Mouse (Mus musculus): ENCODE measurements around the gene Fgfr2. TPM values are rescaled to one million over a fixed set of nuclear protein-coding genes. Genes with fewer than 3 reads are reported as not detected.
A peak's percentile ranks its signal among the peaks of the same experiment; 100 is the strongest.

Gene Fgfr2
- polyA plus RNA-seq, 1 experiment from 2014 or later = 110 TPM

GRCm38 (mm10) chr7:133067321-133067841 is 55.8 kb downstream of the Fgfr2 start:
- no peak for TF ChIP-seq EP300 (IDR thresholded peaks at IDR 0.05)
- no peak for TF ChIP-seq CTCF (IDR thresholded peaks at IDR 0.05)
- DNase-seq (ENCODE audit: low spot score) (no peak), ATAC-seq (no peak)
- H3K4me1 ChIP-seq (ENCODE audit: insufficient read depth, low read depth, low read length) = no peaks in the 10 kb centered on the region
- no peaks in the 10 kb centered on the region for H3K36me3 ChIP-seq (ENCODE audit: insufficient read depth, low read length)
- no peak overlapping the region for H3K4me3 ChIP-seq (ENCODE audit: low read depth, low read length)
- H3K9ac ChIP-seq (replicated peaks; ENCODE audit: low read depth) = no peak overlapping the region
- H3K4me2 ChIP-seq (replicated peaks; ENCODE audit: low read depth, low read length) = no peak overlapping the region
- no peak overlapping the region for H3K27ac ChIP-seq (ENCODE audit: low read length)
- no peaks in the 10 kb centered on the region for H3K27me3 ChIP-seq (replicated peaks; ENCODE audit: insufficient read depth, low read length)
- WGBS = 78% methylated on average over 7 of the region's 7 CpGs
- no peaks in the 10 kb centered on the region for H3K9me3 ChIP-seq (ENCODE audit: low read length)

GRCm38 (mm10) chr7:133066776-133067175 is 56.4 kb downstream of the Fgfr2 start:
- Histone ChIP-seq H3K4me3 (ENCODE audit: low read depth, low read length) (no peak overlapping the region), H3K4me1 (ENCODE audit: insufficient read depth, low read depth, low read length) (no peaks in the 10 kb centered on the region), H3K36me3 (ENCODE audit: insufficient read depth, low read length) (no peaks in the 10 kb centered on the region), H3K27ac (ENCODE audit: low read length) (no peak overlapping the region), H3K27me3 (replicated peaks; ENCODE audit: insufficient read depth, low read length) (no peaks in the 10 kb centered on the region), H3K9me3 (ENCODE audit: low read length) (no peaks in the 10 kb centered on the region), H3K9ac (replicated peaks; ENCODE audit: low read depth) (no peak overlapping the region), H3K4me2 (replicated peaks; ENCODE audit: low read depth, low read length) (no peak overlapping the region)
- DNase-seq (ENCODE audit: low spot score) = no peak
- WGBS = 53% methylated on average over 6 of the region's 6 CpGs
- no peak for ATAC-seq
- TF ChIP-seq CTCF (IDR thresholded peaks at IDR 0.05) (no peak), EP300 (IDR thresholded peaks at IDR 0.05) (no peak)

GRCm38 (mm10) chr7:133062055-133062454 is 61.1 kb downstream of the Fgfr2 start:
- Histone ChIP-seq H3K9ac (replicated peaks; ENCODE audit: low read depth) (no peak overlapping the region), H3K9me3 (ENCODE audit: low read length) (no peaks in the 10 kb centered on the region), H3K4me1 (ENCODE audit: insufficient read depth, low read depth, low read length) (peaks cover 14% of the 10 kb centered on the region), H3K27ac (ENCODE audit: low read length) (no peak overlapping the region), H3K27me3 (replicated peaks; ENCODE audit: insufficient read depth, low read length) (no peaks in the 10 kb centered on the region), H3K4me2 (replicated peaks; ENCODE audit: low read depth, low read length) (no peak overlapping the region), H3K4me3 (ENCODE audit: low read depth, low read length) (no peak overlapping the region), H3K36me3 (ENCODE audit: insufficient read depth, low read length) (0 out of 2 replicates have a peak, but pooled peaks cover under 1% of the 10 kb centered on the region)
- ATAC-seq (no peak), DNase-seq (ENCODE audit: low spot score) (no peak)
- TF ChIP-seq CTCF (IDR thresholded peaks at IDR 0.05) (no peak), EP300 (IDR thresholded peaks at IDR 0.05) (no peak)
- 81% methylated on average over 3 of the region's 3 CpGs for WGBS

GRCm38 (mm10) chr7:133060170-133060569 is 63.0 kb downstream of the Fgfr2 start:
- TF ChIP-seq CTCF (IDR thresholded peaks at IDR 0.05) (no peak), EP300 (IDR thresholded peaks at IDR 0.05) (no peak)
- ATAC-seq = no peak
- no peak overlapping the region for H3K27ac ChIP-seq (ENCODE audit: low read length)

GRCm38 (mm10) chr7:133059517-133060104 is 63.5 kb downstream of the Fgfr2 start:
- Histone ChIP-seq H3K4me3 (ENCODE audit: low read depth, low read length) (no peak overlapping the region), H3K9ac (replicated peaks; ENCODE audit: low read depth) (no peak overlapping the region), H3K36me3 (ENCODE audit: insufficient read depth, low read length) (0 out of 2 replicates have a peak, but pooled peaks cover 5% of the 10 kb centered on the region), H3K4me2 (replicated peaks; ENCODE audit: low read depth, low read length) (no peak overlapping the region), H3K9me3 (ENCODE audit: low read length) (no peaks in the 10 kb centered on the region), H3K4me1 (ENCODE audit: insufficient read depth, low read depth, low read length) (peaks cover 14% of the 10 kb centered on the region), H3K27ac (ENCODE audit: low read length) (no peak overlapping the region), H3K27me3 (replicated peaks; ENCODE audit: insufficient read depth, low read length) (no peaks in the 10 kb centered on the region)
- no peak for TF ChIP-seq EP300 (IDR thresholded peaks at IDR 0.05)
- TF ChIP-seq CTCF (IDR thresholded peaks at IDR 0.05) = no peak
- WGBS = 54% methylated on average over 9 of the region's 9 CpGs
- DNase-seq (ENCODE audit: low spot score) (peak; percentile 40), ATAC-seq (peak; percentile 48; the same call in 1 of the 2 replicates)

More at GRCm38 (mm10) chr7:133060170-133060569, 63.0 kb downstream of the Fgfr2 start:
- Histone ChIP-seq H3K4me2 (replicated peaks; ENCODE audit: low read depth, low read length) (no peak overlapping the region), H3K9ac (replicated peaks; ENCODE audit: low read depth) (no peak overlapping the region), H3K27me3 (replicated peaks; ENCODE audit: insufficient read depth, low read length) (no peaks in the 10 kb centered on the region), H3K4me1 (ENCODE audit: insufficient read depth, low read depth, low read length) (peaks cover 14% of the 10 kb centered on the region), H3K9me3 (ENCODE audit: low read length) (no peaks in the 10 kb centered on the region), H3K36me3 (ENCODE audit: insufficient read depth, low read length) (0 out of 2 replicates have a peak, but pooled peaks cover 5% of the 10 kb centered on the region), H3K4me3 (ENCODE audit: low read depth, low read length) (no peak overlapping the region)
- DNase-seq (ENCODE audit: low spot score) = no peak
- WGBS = 89% methylated on average over 6 of the region's 6 CpGs

- peak; percentile 8; the same call in 1 of the 2 replicates for ATAC-seq
- H3K4me1 ChIP-seq (ENCODE audit: insufficient read depth, low read depth, low read length) = peaks cover 14% of the 10 kb centered on the region
- 55% methylated on average over 6 of the region's 6 CpGs for WGBS
- H3K27me3 ChIP-seq (replicated peaks; ENCODE audit: insufficient read depth, low read length) = no peaks in the 10 kb centered on the region
- no peak overlapping the region for H3K9ac ChIP-seq (replicated peaks; ENCODE audit: low read depth)
- H3K27ac ChIP-seq (ENCODE audit: low read length) = no peak overlapping the region
- 0 out of 2 replicates have a peak, but pooled peaks cover 5% of the 10 kb centered on the region for H3K36me3 ChIP-seq (ENCODE audit: insufficient read depth, low read length)
- no peaks in the 10 kb centered on the region for H3K9me3 ChIP-seq (ENCODE audit: low read length)
- no peak for TF ChIP-seq EP300 (IDR thresholded peaks at IDR 0.05)
- no peak overlapping the region for H3K4me3 ChIP-seq (ENCODE audit: low read depth, low read length)
- no peak for DNase-seq (ENCODE audit: low spot score)
- no peak overlapping the region for H3K4me2 ChIP-seq (replicated peaks; ENCODE audit: low read depth, low read length)
These were observed 64.0 kb downstream of the Fgfr2 start for GRCm38 (mm10) chr7:133059150-133059509.
